Mouse (Mus musculus) left cerebral cortex, adult 2 months (tissue): ENCODE data around the gene Clstn1. TPM values are rescaled to one million over a fixed set of nuclear protein-coding genes. Genes with fewer than 3 reads are reported as not detected.

Experiments
- DNase-seq, 2 experiments: peaks; one replicate each; pipeline ENCODE4 v3.0.0; 2021 to 2022; ENCODE audit warnings: low spot score in 2 of 2, mixed read lengths in 1 of 2; ENCODE audit errors: extremely low spot score in 1 of 2
- H3K27ac ChIP-seq: fragments of 200-600 bp; 2 replicates; pipeline ENCODE4 v1.8.1; 2022
- H3K4me3 ChIP-seq: fragments of 200-600 bp; 2 replicates; pipeline ENCODE4 v1.8.1; 2022
- CTCF ChIP-seq: fragments of 200-600 bp; IDR thresholded peaks from 2 replicates; pipeline ENCODE4 v1.8.1; 2022; ENCODE audit warnings: antibody characterized with exemption, mild to moderate bottlenecking, moderate library complexity
- intact Hi-C: fragments of 180-260 bp; cut with DNase I; formaldehyde crosslinking; loops from one replicate; pipeline ENCODE4 v1.15.1; 2025
- microRNA-seq, 2 experiments: library from miRNA; unstranded; fragments of <30 nt; microRNA quantifications; one replicate each; pipeline ENCODE4 v1.2.0; 2021
- total RNA-seq, 2 experiments: library from RNA; stranded (reverse); gene quantifications; 2 replicates each; pipeline ENCODE4 v1.2.3; 2021

The Clstn1 gene
- total RNA-seq, 2 experiments from 2014 or later: 1,405 to 1,413 TPM

- no peak for TF ChIP-seq CTCF
- no peak for DNase-seq
- no peak overlapping the region for H3K27ac ChIP-seq
- H3K4me3 ChIP-seq: no peak overlapping the region
- intact Hi-C loops: no loop called here
These were observed 104.6 kb downstream of the Clstn1 start for GRCm38 (mm10) chr4:149690828-149691280.

DNA sequence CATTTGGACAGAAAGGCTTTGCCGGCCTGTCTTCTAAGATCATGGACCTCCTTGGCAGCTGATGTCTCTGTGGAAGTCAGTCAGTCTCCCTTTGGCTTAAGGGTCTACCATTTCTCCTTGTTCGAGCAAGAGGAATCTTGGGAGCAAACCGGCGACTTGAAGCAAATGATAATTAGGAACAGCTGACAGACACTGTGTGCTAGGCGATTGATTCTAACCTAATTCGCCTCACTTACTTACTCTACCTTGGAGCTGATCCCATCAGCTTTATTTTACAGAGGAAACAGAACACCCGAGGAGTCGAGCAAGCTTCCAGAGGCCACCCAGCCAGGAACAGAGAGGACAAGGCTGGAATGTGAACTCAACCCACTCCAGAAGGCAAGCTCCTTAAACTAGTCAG lies 105.1 kb downstream of the Clstn1 start:
- intact Hi-C loops: no loop called here
- Histone ChIP-seq H3K27ac (no peak overlapping the region), H3K4me3 (no peak overlapping the region)
- DNase-seq: no peak
- no peak for TF ChIP-seq CTCF

GRCm38 (mm10) chr4:149696189-149696971 lies 110.1 kb downstream of the Clstn1 start:
- H3K27ac ChIP-seq: no peak overlapping the region
- intact Hi-C loops: no loop called here
- no peak; the same call in none of the 2 replicates for TF ChIP-seq CTCF
- no peak for DNase-seq
- H3K4me3 ChIP-seq: no peak overlapping the region

- peak overlapping the region; percentile 24; the same call in 1 of the 2 replicates for H3K27ac ChIP-seq
- DNase-seq: no peak
- H3K4me3 ChIP-seq: peak overlapping the region; percentile 46
- TF ChIP-seq CTCF: no peak
- intact Hi-C loops: no loop called here
These were observed 111.4 kb downstream of the Clstn1 start for GRCm38 (mm10) chr4:149697506-149698196.

- DNase-seq: peak in 1 of 2 experiments; percentile 30
- intact Hi-C loops: no loop called here
- Histone ChIP-seq H3K4me3 (peak overlapping the region; percentile 46), H3K27ac (peak overlapping the region; percentile 24; the same call in 1 of the 2 replicates)
- peak; percentile 60 for TF ChIP-seq CTCF
These were observed 112.0 kb downstream of the Clstn1 start for GRCm38 (mm10) chr4:149698197-149698821.

Small RNA genes lying within 50 kb of the gene (microRNA-seq; reads per million reads assigned to microRNA genes)
- 0.48 to 0.97 reads per million in 2 experiments for gene Mir5616
- 0.96 to 5.1 reads per million in 2 experiments for gene Mir7023

Other genes starting within 250 kb of the Clstn1 start
- gene Ube4b, start 159.7 kb upstream of the Clstn1 start, total RNA-seq: 100 to 1,000 TPM; 110 TPM
- not detected for gene Rbp7, start 131.5 kb upstream of the Clstn1 start, total RNA-seq
- not detected for gene Tmem274, start 109.1 kb upstream of the Clstn1 start, total RNA-seq
- gene Nmnat1, start 101.3 kb upstream of the Clstn1 start, total RNA-seq: 10 to 100 TPM in 1 of 2 experiments, 1 to 10 TPM in 1; 9.9 to 12.8 TPM
- gene Lzic, start 101.2 kb upstream of the Clstn1 start, total RNA-seq: 10 to 100 TPM; 16.8 to 17.6 TPM
- 10 to 100 TPM; 35.3 to 35.9 TPM for gene Ctnnbip1, start 68.2 kb upstream of the Clstn1 start, total RNA-seq
- gene Pik3cd, start 116.1 kb downstream of the Clstn1 start, total RNA-seq: 10 to 100 TPM; 24.6 to 25.4 TPM
- 10 to 100 TPM; 63.3 to 67.9 TPM for gene Tmem201, start 151.6 kb downstream of the Clstn1 start, total RNA-seq
- 10 to 100 TPM; 25.9 to 30.2 TPM for gene Slc25a33, start 187.8 kb downstream of the Clstn1 start, total RNA-seq